Mouse (Mus musculus): ENCODE results near the gene Cdh13. TPM values are rescaled to one million over a fixed set of nuclear protein-coding genes. Genes with fewer than 3 reads are reported as not detected.

The Cdh13 gene
- polyA plus RNA-seq, 1 experiment: 30.7 TPM

GRCm38 (mm10) chr8:118648801-118649537 lies 365.4 kb downstream of the Cdh13 start:
- Histone ChIP-seq H3K27ac (replicated peaks; ENCODE audit: low read depth, low read length) (no peak overlapping the region), H3K4me3 (ENCODE audit: insufficient read depth, low read depth, low read length) (no peak overlapping the region), H3K4me1 (ENCODE audit: control insufficient read depth, insufficient read depth, insufficient read length, low read length) (no peaks in the 10 kb centered on the region)

GRCm38 (mm10) chr8:118649981-118650380 lies 366.4 kb downstream of the Cdh13 start:
- H3K4me1 ChIP-seq (ENCODE audit: control insufficient read depth, insufficient read depth, insufficient read length, low read length): no peaks in the 10 kb centered on the region
- no peak overlapping the region for H3K27ac ChIP-seq (replicated peaks; ENCODE audit: low read depth, low read length)

GRCm38 (mm10) chr8:118662001-118662829 lies 378.7 kb downstream of the Cdh13 start:
- no peaks in the 10 kb centered on the region for H3K4me1 ChIP-seq (ENCODE audit: control insufficient read depth, insufficient read depth, insufficient read length, low read length)
- H3K27ac ChIP-seq (replicated peaks; ENCODE audit: low read depth, low read length): no peak overlapping the region
- H3K4me3 ChIP-seq (ENCODE audit: insufficient read depth, low read depth, low read length): no peak overlapping the region

More at GRCm38 (mm10) chr8:118649981-118650380, 366.4 kb downstream of the Cdh13 start:
- no peak overlapping the region for H3K4me3 ChIP-seq (ENCODE audit: insufficient read depth, low read depth, low read length)

GRCm38 (mm10) chr8:118665081-118665480 lies 381.5 kb downstream of the Cdh13 start:
- H3K27ac ChIP-seq (replicated peaks; ENCODE audit: low read depth, low read length): no peak overlapping the region
- no peak overlapping the region for H3K4me3 ChIP-seq (ENCODE audit: insufficient read depth, low read depth, low read length)
- H3K4me1 ChIP-seq (ENCODE audit: control insufficient read depth, insufficient read depth, insufficient read length, low read length): no peaks in the 10 kb centered on the region

GRCm38 (mm10) chr8:118667736-118668135 lies 384.2 kb downstream of the Cdh13 start:
- no peaks in the 10 kb centered on the region for H3K4me1 ChIP-seq (ENCODE audit: control insufficient read depth, insufficient read depth, insufficient read length, low read length)
- H3K27ac ChIP-seq (replicated peaks; ENCODE audit: low read depth, low read length): no peak overlapping the region
- no peak overlapping the region for H3K4me3 ChIP-seq (ENCODE audit: insufficient read depth, low read depth, low read length)

- peaks cover 9% of the 10 kb centered on the region; the same call in 1 of the 2 replicates for H3K4me1 ChIP-seq (ENCODE audit: control insufficient read depth, insufficient read depth, insufficient read length, low read length)
- no peak overlapping the region for H3K27ac ChIP-seq (replicated peaks; ENCODE audit: low read depth, low read length)
- H3K4me3 ChIP-seq (ENCODE audit: insufficient read depth, low read depth, low read length): no peak overlapping the region
These were observed 392.7 kb downstream of the Cdh13 start for GRCm38 (mm10) chr8:118676233-118676632.

- peaks cover 9% of the 10 kb centered on the region; the same call in 1 of the 2 replicates for H3K4me1 ChIP-seq (ENCODE audit: control insufficient read depth, insufficient read depth, insufficient read length, low read length)
- no peak overlapping the region for H3K4me3 ChIP-seq (ENCODE audit: insufficient read depth, low read depth, low read length)
- H3K27ac ChIP-seq (replicated peaks; ENCODE audit: low read depth, low read length): no peak overlapping the region
These were observed 395.8 kb downstream of the Cdh13 start for GRCm38 (mm10) chr8:118679347-118679746.

GRCm38 (mm10) chr8:118683386-118683785 lies 399.9 kb downstream of the Cdh13 start:
- no peak overlapping the region for H3K27ac ChIP-seq (replicated peaks; ENCODE audit: low read depth, low read length)
- H3K4me1 ChIP-seq (ENCODE audit: control insufficient read depth, insufficient read depth, insufficient read length, low read length): peaks cover 9% of the 10 kb centered on the region; the same call in 1 of the 2 replicates
- H3K4me3 ChIP-seq (ENCODE audit: insufficient read depth, low read depth, low read length): no peak overlapping the region

GRCm38 (mm10) chr8:118685863-118686262 lies 402.3 kb downstream of the Cdh13 start:
- no peaks in the 10 kb centered on the region for H3K4me1 ChIP-seq (ENCODE audit: control insufficient read depth, insufficient read depth, insufficient read length, low read length)
- no peak overlapping the region for H3K4me3 ChIP-seq (ENCODE audit: insufficient read depth, low read depth, low read length)
- no peak overlapping the region for H3K27ac ChIP-seq (replicated peaks; ENCODE audit: low read depth, low read length)

- H3K4me3 ChIP-seq (ENCODE audit: insufficient read depth, low read depth, low read length): no peak overlapping the region
- H3K4me1 ChIP-seq (ENCODE audit: control insufficient read depth, insufficient read depth, insufficient read length, low read length): no peaks in the 10 kb centered on the region
- no peak overlapping the region for H3K27ac ChIP-seq (replicated peaks; ENCODE audit: low read depth, low read length)
These were observed 406.3 kb downstream of the Cdh13 start for GRCm38 (mm10) chr8:118689849-118690248.

GRCm38 (mm10) chr8:118701312-118701880 lies 417.9 kb downstream of the Cdh13 start:
- no peaks in the 10 kb centered on the region for H3K4me1 ChIP-seq (ENCODE audit: control insufficient read depth, insufficient read depth, insufficient read length, low read length)
- H3K4me3 ChIP-seq (ENCODE audit: insufficient read depth, low read depth, low read length): no peak overlapping the region

GRCm38 (mm10) chr8:118709366-118709765 lies 425.8 kb downstream of the Cdh13 start:
- Histone ChIP-seq H3K4me1 (ENCODE audit: control insufficient read depth, insufficient read depth, insufficient read length, low read length) (no peaks in the 10 kb centered on the region), H3K4me3 (ENCODE audit: insufficient read depth, low read depth, low read length) (no peak overlapping the region), H3K27ac (replicated peaks; ENCODE audit: low read depth, low read length) (no peak overlapping the region)

More at GRCm38 (mm10) chr8:118701312-118701880, 417.9 kb downstream of the Cdh13 start:
- H3K27ac ChIP-seq (replicated peaks; ENCODE audit: low read depth, low read length): no peak overlapping the region

- no peak overlapping the region for H3K4me3 ChIP-seq (ENCODE audit: insufficient read depth, low read depth, low read length)
- no peak overlapping the region for H3K27ac ChIP-seq (replicated peaks; ENCODE audit: low read depth, low read length)
- H3K4me1 ChIP-seq (ENCODE audit: control insufficient read depth, insufficient read depth, insufficient read length, low read length): no peaks in the 10 kb centered on the region
These were observed 428.1 kb downstream of the Cdh13 start for GRCm38 (mm10) chr8:118711631-118712030.

- no peaks in the 10 kb centered on the region for H3K4me1 ChIP-seq (ENCODE audit: control insufficient read depth, insufficient read depth, insufficient read length, low read length)
- no peak overlapping the region for H3K4me3 ChIP-seq (ENCODE audit: insufficient read depth, low read depth, low read length)
- no peak overlapping the region for H3K27ac ChIP-seq (replicated peaks; ENCODE audit: low read depth, low read length)
These were observed 429.6 kb downstream of the Cdh13 start for GRCm38 (mm10) chr8:118713111-118713510.

- no peak overlapping the region for H3K27ac ChIP-seq (replicated peaks; ENCODE audit: low read depth, low read length)
- no peaks in the 10 kb centered on the region for H3K4me1 ChIP-seq (ENCODE audit: control insufficient read depth, insufficient read depth, insufficient read length, low read length)
- H3K4me3 ChIP-seq (ENCODE audit: insufficient read depth, low read depth, low read length): no peak overlapping the region
These were observed 430.1 kb downstream of the Cdh13 start for GRCm38 (mm10) chr8:118713596-118713995.
